Mouse (Mus musculus) stomach, postnatal 0 days (tissue): ENCODE measurements around the gene G3bp1.

ENCODE experiments used
- CTCF ChIP-seq: IDR thresholded peaks from 2 replicates; pipeline ENCODE4 v1.5.1; 2016; ENCODE audit warnings: antibody characterized with exemption, low read depth, mild to moderate bottlenecking, moderate library complexity
- EP300 ChIP-seq: optimal IDR thresholded peaks from 2 replicates; pipeline ENCODE3; 2016; ENCODE audit warnings: antibody characterized with exemption

DNA sequence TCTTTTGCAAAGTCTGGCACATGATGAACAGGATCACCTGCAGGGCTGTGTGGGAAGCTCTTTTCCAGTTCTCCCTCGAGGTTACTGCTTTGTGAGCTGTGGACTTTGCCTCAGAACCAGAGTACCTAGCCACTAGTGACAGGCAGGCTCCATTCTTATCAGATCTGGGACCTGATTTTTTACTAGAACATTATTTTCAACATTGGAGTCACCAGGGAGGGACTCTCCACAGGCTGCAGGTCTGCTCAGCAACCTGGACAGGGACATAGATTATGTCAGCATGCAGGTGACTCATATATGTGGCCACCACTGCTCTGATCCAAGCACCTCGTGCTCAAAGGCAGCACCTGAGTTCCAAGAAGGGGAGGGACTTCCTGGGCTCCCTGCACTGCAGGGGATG lies 14.3 kb upstream of the G3bp1 start:
- no peak for TF ChIP-seq CTCF
- TF ChIP-seq EP300, result no peak
